Mouse (Mus musculus): ENCODE results near the gene Il17d. TPM values are rescaled to one million over a fixed set of nuclear protein-coding genes. Genes with fewer than 3 reads are reported as not detected.

The Il17d gene
- polyA plus RNA-seq, 1 experiment: 16.4 TPM

GRCm38 (mm10) chr14:57556922-57557321 is 32.3 kb downstream of the Il17d start:
- TF ChIP-seq POLR2A (IDR thresholded peaks at IDR 0.05; ENCODE audit: control insufficient read depth, low read depth, low read length) (no peak), CTCF (IDR thresholded peaks at IDR 0.05; ENCODE audit: control insufficient read depth, insufficient read depth, insufficient replicate concordance, low read depth, low read length) (no peak)
- H3K4me1 ChIP-seq (ENCODE audit: control insufficient read depth, insufficient read depth, low read length): no peaks in the 10 kb centered on the region
- H3K4me3 ChIP-seq (ENCODE audit: control insufficient read depth, low read depth, low read length): no peak overlapping the region
- H3K27ac ChIP-seq (ENCODE audit: control insufficient read depth, insufficient read depth, low read depth, low read length): no peak overlapping the region
- H3K27me3 ChIP-seq (ENCODE audit: control insufficient read depth, insufficient read depth, low read length): no peaks in the 10 kb centered on the region
- no peaks in the 10 kb centered on the region for H3K36me3 ChIP-seq (ENCODE audit: control insufficient read depth, insufficient read depth, low read length)

DNA sequence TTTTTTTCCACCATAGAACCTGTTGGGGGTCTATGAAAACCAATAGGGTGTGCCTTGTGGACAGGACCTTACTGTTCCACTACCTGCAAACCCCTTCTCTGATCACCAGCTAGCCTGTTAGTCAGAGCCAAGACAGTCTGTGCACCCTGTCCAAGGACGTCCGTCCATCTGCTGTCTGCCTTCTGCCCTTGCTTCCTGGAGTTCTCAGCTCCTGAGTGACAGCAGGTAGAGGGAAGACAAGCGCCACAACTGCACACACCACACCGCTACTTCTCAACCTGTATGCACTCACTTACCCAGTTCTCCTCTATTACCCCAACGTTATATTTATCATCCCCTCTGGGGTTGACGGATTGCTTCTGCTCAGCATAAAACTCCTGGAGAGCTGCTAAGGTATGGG is 41.0 kb downstream of the Il17d start:
- Histone ChIP-seq H3K36me3 (ENCODE audit: control insufficient read depth, insufficient read depth, low read length) (no peaks in the 10 kb centered on the region), H3K4me3 (ENCODE audit: control insufficient read depth, low read depth, low read length) (no peak overlapping the region), H3K4me1 (ENCODE audit: control insufficient read depth, insufficient read depth, low read length) (no peaks in the 10 kb centered on the region), H3K27ac (ENCODE audit: control insufficient read depth, insufficient read depth, low read depth, low read length) (no peak overlapping the region), H3K27me3 (ENCODE audit: control insufficient read depth, insufficient read depth, low read length) (no peaks in the 10 kb centered on the region)
- TF ChIP-seq CTCF (IDR thresholded peaks at IDR 0.05; ENCODE audit: control insufficient read depth, insufficient read depth, insufficient replicate concordance, low read depth, low read length) (no peak), POLR2A (IDR thresholded peaks at IDR 0.05; ENCODE audit: control insufficient read depth, low read depth, low read length) (no peak)

DNA sequence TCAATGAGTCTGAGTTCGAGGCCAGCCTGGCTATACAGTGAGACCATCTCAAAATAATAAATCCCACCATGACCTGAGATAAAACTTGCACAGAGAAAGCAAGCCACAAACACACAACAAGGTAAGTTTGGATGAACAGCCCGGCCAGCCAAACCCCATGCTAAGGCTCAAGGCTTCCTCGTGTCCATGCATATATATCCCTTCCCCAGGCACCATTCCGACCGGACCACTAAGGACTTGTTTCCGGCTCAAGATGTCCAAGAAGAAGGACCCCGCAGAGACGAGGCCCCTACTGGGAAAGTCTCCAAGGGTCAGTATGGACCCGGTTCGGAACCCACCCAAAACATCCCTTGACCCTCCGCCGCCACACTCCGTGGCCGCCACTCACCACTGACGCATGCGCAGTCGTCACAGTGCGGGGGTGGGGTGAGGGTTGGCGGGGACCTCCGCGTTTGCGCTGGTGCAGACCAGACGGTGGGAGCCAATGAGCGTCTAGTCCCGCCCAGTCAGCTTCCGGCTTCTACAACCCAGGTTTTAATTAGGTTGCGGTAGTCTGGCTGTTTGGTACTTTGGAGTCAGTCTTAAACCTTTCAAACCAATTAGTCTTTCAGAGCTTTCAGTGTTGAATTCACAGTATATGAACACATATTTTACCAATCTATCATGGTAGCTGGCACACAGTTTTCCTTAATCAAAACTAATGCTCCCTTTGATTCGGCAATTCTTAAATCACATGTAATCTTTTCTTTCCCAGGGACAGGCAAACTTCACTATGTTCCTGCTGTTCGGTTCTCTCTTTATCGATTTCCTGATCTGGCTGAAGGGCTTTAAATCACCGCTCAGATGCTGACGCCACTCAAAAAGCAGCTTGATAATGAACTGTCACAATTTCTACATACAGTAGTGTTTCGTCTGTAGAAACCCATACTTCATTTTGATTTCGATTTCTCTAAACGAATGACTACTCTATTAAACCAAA is 46.9 kb downstream of the Il17d start, which contains the start of gene Eef1akmt1:
Gene Eef1akmt1, minus strand, starts transcription at position 458 of the 979 bp plus-strand sequence.
- no peak for TF ChIP-seq CTCF (IDR thresholded peaks at IDR 0.05; ENCODE audit: control insufficient read depth, insufficient read depth, insufficient replicate concordance, low read depth, low read length)
- peak; percentile 96; the same call in 1 of the 2 replicates for TF ChIP-seq POLR2A (IDR thresholded peaks at IDR 0.05; ENCODE audit: control insufficient read depth, low read depth, low read length)
- Histone ChIP-seq H3K27ac (ENCODE audit: control insufficient read depth, insufficient read depth, low read depth, low read length) (peak within 1 kb of the TSS; percentile 91), H3K4me1 (ENCODE audit: control insufficient read depth, insufficient read depth, low read length) (no peaks in the 10 kb centered on the region), H3K36me3 (ENCODE audit: control insufficient read depth, insufficient read depth, low read length) (no peaks in the 10 kb centered on the region), H3K4me3 (ENCODE audit: control insufficient read depth, low read depth, low read length) (peak within 1 kb of the TSS; percentile 86), H3K27me3 (ENCODE audit: control insufficient read depth, insufficient read depth, low read length) (no peaks in the 10 kb centered on the region)

DNA sequence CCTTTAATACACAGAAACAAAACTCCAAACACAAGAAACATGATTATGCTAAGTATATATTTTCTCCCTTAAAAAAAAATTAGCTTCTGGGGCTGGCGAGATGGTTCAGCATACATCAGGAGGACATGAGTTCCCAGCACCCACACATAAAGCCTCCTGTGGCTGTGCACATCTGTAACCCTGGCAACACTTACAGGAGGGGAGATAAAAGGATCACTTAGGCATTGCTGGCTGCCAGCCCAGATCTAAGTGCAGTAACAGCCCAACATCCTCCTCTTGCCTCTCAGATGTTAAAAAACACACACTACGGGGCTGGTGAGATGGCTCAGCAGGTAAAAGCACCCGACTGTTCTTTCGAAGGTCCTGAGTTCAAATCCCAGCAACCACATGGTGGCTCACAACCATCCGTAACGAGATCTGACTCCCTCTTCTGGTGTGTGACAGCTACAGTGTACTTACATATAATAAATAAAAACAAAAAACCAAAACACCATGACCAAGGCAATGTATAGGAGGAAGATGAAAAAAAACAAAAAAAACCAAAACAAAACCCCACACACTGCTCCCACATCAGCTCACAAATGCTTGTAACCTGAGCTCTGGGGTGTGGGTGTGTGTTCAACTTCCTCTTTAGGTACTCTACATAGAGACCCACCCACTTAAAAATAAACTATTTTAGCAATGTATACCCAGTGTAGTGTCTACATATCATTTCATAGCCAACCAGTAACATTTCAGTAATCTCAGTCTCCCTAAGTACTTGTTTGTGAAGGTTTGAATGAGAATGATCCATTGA is 50.4 kb downstream of the Il17d start:
- Histone ChIP-seq H3K4me1 (ENCODE audit: control insufficient read depth, insufficient read depth, low read length) (no peaks in the 10 kb centered on the region), H3K27me3 (ENCODE audit: control insufficient read depth, insufficient read depth, low read length) (no peaks in the 10 kb centered on the region), H3K4me3 (ENCODE audit: control insufficient read depth, low read depth, low read length) (no peak overlapping the region), H3K36me3 (ENCODE audit: control insufficient read depth, insufficient read depth, low read length) (no peaks in the 10 kb centered on the region), H3K27ac (ENCODE audit: control insufficient read depth, insufficient read depth, low read depth, low read length) (no peak overlapping the region)
- TF ChIP-seq POLR2A (IDR thresholded peaks at IDR 0.05; ENCODE audit: control insufficient read depth, low read depth, low read length): no peak
- TF ChIP-seq CTCF (IDR thresholded peaks at IDR 0.05; ENCODE audit: control insufficient read depth, insufficient read depth, insufficient replicate concordance, low read depth, low read length): no peak

- Histone ChIP-seq H3K4me3 (ENCODE audit: control insufficient read depth, low read depth, low read length) (no peak overlapping the region), H3K27me3 (ENCODE audit: control insufficient read depth, insufficient read depth, low read length) (no peaks in the 10 kb centered on the region), H3K4me1 (ENCODE audit: control insufficient read depth, insufficient read depth, low read length) (no peaks in the 10 kb centered on the region), H3K36me3 (ENCODE audit: control insufficient read depth, insufficient read depth, low read length) (no peaks in the 10 kb centered on the region), H3K27ac (ENCODE audit: control insufficient read depth, insufficient read depth, low read depth, low read length) (no peak overlapping the region)
- no peak for TF ChIP-seq POLR2A (IDR thresholded peaks at IDR 0.05; ENCODE audit: control insufficient read depth, low read depth, low read length)
- no peak for TF ChIP-seq CTCF (IDR thresholded peaks at IDR 0.05; ENCODE audit: control insufficient read depth, insufficient read depth, insufficient replicate concordance, low read depth, low read length)
Measured at GRCm38 (mm10) chr14:57576364-57577060, 51.9 kb downstream of the Il17d start.

DNA sequence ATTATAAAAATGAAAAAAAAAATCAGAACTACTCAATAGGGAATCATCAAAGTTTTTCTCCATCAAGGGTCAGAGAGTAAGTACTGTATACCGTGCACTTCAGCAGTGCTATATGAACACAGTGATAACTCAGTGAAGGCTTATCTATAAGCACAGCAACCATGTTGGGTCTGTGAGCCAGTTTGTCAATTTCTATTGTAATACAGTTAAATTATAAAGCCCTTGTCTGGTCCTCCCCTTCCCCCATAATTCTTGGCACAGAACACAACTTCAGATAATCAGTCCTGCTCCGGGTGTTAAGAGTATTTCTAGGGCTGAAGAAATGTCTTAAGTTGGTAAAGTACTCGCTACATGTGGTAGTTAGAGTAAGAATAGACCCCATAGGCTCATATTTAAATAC is 67.3 kb downstream of the Il17d start:
- TF ChIP-seq CTCF (IDR thresholded peaks at IDR 0.05; ENCODE audit: control insufficient read depth, insufficient read depth, insufficient replicate concordance, low read depth, low read length): no peak
- TF ChIP-seq POLR2A (IDR thresholded peaks at IDR 0.05; ENCODE audit: control insufficient read depth, low read depth, low read length): no peak
- Histone ChIP-seq H3K4me3 (ENCODE audit: control insufficient read depth, low read depth, low read length) (no peak overlapping the region), H3K27me3 (ENCODE audit: control insufficient read depth, insufficient read depth, low read length) (no peaks in the 10 kb centered on the region), H3K36me3 (ENCODE audit: control insufficient read depth, insufficient read depth, low read length) (peaks cover 6% of the 10 kb centered on the region), H3K27ac (ENCODE audit: control insufficient read depth, insufficient read depth, low read depth, low read length) (no peak overlapping the region), H3K4me1 (ENCODE audit: control insufficient read depth, insufficient read depth, low read length) (no peaks in the 10 kb centered on the region)

Other genes with a start within 250 kb of the Il17d start
- gene Cryl1, start 126.2 kb upstream of the Il17d start, polyA plus RNA-seq (2012; rRNA removed): 5.3 and 6.4 TPM in 2 replicates
- gene Ift88, start 100.7 kb upstream of the Il17d start, polyA plus RNA-seq (2012; rRNA removed): 27.3 and 29.7 TPM in 2 replicates
- gene Eef1akmt1, start 46.8 kb downstream of the Il17d start, polyA plus RNA-seq (2012; rRNA removed): 12.2 and 15.9 TPM in 2 replicates
- 12.2 and 14.5 TPM in 2 replicates for gene Xpo4, start 140.7 kb downstream of the Il17d start, polyA plus RNA-seq (2012; rRNA removed)
- 4.2 and 7.1 TPM in 2 replicates for gene Gm49361, start 221.3 kb downstream of the Il17d start, polyA plus RNA-seq (2012; rRNA removed)
- 74.4 and 86.7 TPM in 2 replicates for gene Lats2, start 233.6 kb downstream of the Il17d start, polyA plus RNA-seq (2012; rRNA removed)